Mouse (Mus musculus) megakaryocyte progenitor cell, adult 5-6 weeks (primary cell): ENCODE measurements around the gene Gbp8. TPM values are rescaled to one million over a fixed set of nuclear protein-coding genes. Genes with fewer than 3 reads are reported as not detected.

Experiments used
- ATAC-seq: replicated peaks from 2 replicates; pipeline ENCODE4 v1.8.0; 2016; ENCODE audit warnings: mild to moderate bottlenecking, moderate TSS enrichment, inconsistent platforms; ENCODE audit not compliant: poor library complexity
- total RNA-seq, 2 experiments: library from RNA; stranded (forward) in 1 of 2; stranded (reverse) in 1 of 2; fragments of 157-497, 149-512 nt in 1 of 2; fragments of 200-1000 nt in 1 of 2; gene quantifications; 2 replicates each; pipeline versions ENCODE4 v1.2.3 to v1.2.4; 2015 to 2017

The Gbp8 gene
- total RNA-seq, 2 experiments from 2014 or later = 0.46 TPM; not detected in 1

GRCm38 (mm10) chr5:105062403-105062802, 76.9 kb downstream of the Gbp8 start:
- 0 out of 2 replicates have a peak, but pooled peaks have one; percentile 23 for ATAC-seq

DNA sequence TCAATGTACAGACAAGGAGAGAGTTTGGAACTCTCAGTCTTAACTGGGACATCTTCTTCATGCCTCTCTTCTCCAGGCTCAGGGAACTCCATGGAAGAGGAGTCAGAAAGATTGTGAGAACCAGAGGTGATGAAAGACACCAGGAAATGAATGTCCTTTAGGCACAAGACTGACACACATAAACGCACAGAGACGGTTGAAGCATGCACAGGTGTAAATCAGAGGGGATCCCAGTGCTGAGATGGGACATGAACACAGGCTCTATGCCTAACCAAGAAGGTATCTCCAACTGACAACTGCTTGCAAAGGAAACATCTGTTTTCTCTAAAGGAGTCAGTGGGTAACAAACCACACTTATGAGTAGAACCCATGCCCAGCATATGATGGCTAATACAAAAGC, 79.1 kb downstream of the Gbp8 start:
- no peak for ATAC-seq

DNA sequence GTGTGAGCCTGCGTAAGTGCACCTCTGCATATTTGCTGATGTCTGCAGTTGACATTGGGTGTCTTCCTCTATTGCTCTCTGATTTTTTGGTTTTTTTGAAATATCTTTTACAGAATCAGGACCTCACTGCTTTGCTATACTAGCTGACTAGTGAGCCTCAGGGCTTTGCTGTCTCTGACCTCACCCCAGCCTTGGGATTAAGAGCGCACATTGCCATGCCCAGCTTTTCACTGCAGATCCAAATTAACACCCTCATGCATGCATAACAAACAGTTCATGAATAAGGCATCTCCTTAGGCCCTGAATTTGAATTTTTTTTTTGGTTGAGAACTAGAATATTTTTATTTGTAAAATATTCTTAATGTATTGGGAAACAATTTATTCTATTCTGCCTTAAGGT, 84.1 kb downstream of the Gbp8 start:
- no peak for ATAC-seq

DNA sequence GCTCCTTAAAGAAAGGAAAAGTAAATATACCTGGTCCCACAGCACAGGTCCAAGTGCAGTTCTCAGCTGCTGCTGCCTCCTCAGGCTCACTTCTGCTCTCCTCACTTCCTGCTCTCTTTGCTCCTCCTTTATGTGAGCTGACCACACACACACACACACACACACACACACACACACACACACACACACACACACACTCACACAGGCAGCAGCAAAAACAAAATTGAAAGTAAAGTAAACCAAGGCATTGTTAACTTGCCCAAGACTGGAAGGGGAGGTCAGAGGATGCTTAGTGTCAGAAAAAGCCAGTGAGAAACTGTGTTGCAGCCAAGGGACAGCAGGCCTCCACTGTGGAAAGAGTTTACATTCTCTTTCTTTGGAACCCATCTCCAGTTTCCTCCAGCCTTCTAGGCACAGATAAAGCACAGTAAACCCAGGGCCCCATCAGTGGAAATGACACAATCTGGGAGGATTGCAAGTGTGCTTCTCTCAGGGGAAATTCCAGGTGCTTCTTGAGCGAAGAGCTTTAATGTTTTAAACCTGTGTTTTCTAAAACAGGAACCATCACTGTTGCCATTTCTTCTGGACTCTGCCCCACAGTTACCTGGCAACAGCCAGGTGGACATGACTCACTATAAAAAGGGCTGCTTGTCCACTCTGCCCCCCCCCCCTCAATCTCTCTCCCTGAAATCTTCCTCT, 85.7 kb downstream of the Gbp8 start:
- ATAC-seq = peak; percentile 60

GRCm38 (mm10) chr5:105032362-105032761, 107.0 kb downstream of the Gbp8 start:
- no peak for ATAC-seq

DNA sequence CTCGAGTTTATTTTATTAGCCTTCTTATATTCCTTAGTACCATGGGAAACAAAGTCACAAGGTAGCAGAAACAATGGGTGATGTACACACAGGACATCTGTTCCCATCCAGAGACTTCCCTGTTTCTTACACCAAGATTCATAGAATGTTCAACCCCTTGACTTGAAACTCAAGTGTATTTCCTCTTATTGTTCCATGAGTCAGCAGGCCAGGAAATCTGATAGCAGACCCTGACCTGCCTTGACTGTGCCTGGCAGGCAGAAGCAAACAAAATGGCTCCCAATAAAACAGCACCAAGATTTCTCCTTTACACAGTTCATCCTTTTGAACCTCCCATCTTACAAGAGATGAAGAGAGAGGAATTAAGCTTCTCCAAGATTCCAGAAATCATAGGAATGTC, 126.8 kb downstream of the Gbp8 start:
- peak; percentile 57 for ATAC-seq

- peak; percentile 76 for ATAC-seq
Observed at GRCm38 (mm10) chr5:105011570-105011969, 127.8 kb downstream of the Gbp8 start.

- no peak for ATAC-seq
Observed at GRCm38 (mm10) chr5:105010376-105010775, 129.0 kb downstream of the Gbp8 start.

GRCm38 (mm10) chr5:104989411-104989810, 149.9 kb downstream of the Gbp8 start:
- ATAC-seq = no peak

DNA sequence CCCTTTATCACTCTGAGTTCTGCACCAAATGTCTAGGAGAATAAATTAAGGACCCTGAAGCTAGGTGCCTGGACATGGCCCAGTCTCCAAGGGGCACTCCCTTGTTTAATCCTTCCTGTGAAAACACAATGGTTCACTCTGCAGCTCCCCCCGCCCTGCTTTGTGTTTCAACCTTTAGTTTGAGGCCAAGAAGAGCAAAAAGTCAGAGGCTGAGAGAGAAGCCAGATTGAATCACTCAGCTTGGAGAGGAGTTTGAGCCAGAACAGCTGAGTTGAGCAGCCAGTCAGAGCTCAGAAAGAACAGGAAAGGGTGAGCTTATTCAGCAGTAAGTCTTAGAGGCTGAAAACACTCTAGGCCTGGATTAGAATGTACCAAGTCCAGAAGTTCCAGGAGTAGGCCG, 151.3 kb downstream of the Gbp8 start:
- ATAC-seq = no peak

GRCm38 (mm10) chr5:104986706-104987105, 152.6 kb downstream of the Gbp8 start:
- peak; percentile 80 for ATAC-seq

GRCm38 (mm10) chr5:104982535-104982934, 156.8 kb downstream of the Gbp8 start, which contains the start of gene Abcg3:
Gene Abcg3 (minus strand): TSS chr5:104982718.
- ATAC-seq = peak; percentile 79

- peak; percentile 83 for ATAC-seq
Observed at GRCm38 (mm10) chr5:104979040-104979513, 160.3 kb downstream of the Gbp8 start.

Other genes starting within 250 kb of the Gbp8 start
- 0.42 and 0.83 TPM in 2 replicates for gene Abcg3, start 156.8 kb downstream of the Gbp8 start, total RNA-seq (2015)
- 0.61 and 1.4 TPM in 2 replicates for gene Abcg3, start 156.8 kb downstream of the Gbp8 start, total RNA-seq (2017)
- gene Gbp9, start within 50 bp of the Gbp8 start, total RNA-seq (2015) = 0.12 and 0.15 TPM in 2 replicates
- 0.08 and 1.1 TPM in 2 replicates for gene Gbp9, start within 50 bp of the Gbp8 start, total RNA-seq (2017)
- 0.12 and 0.15 TPM in 2 replicates for gene Gbp4, start within 50 bp of the Gbp8 start, total RNA-seq (2015)
- gene Gbp4, start within 50 bp of the Gbp8 start, total RNA-seq (2017) = 0.08 TPM in 1 of 2 replicates, not detected in the other
- not detected in 2 replicates for gene Gbp10, start 100.0 kb upstream of the Gbp8 start, total RNA-seq (2015)
- gene Gbp10, start 100.0 kb upstream of the Gbp8 start, total RNA-seq (2017) = 0.75 TPM in 1 of 2 replicates, not detected in the other
- 0.32 TPM in 1 of 2 replicates, not detected in the other for gene Gm43302, start 154.2 kb upstream of the Gbp8 start, total RNA-seq (2015)
- 0.20 TPM in 1 of 2 replicates, not detected in the other for gene Gm43302, start 154.2 kb upstream of the Gbp8 start, total RNA-seq (2017)
- 0.07 and 0.15 TPM in 2 replicates for gene Gbp6, start 154.2 kb upstream of the Gbp8 start, total RNA-seq (2015)
- gene Gbp6, start 154.2 kb upstream of the Gbp8 start, total RNA-seq (2017) = 0.64 and 0.75 TPM in 2 replicates